Mouse (Mus musculus) Muller cell, postnatal 12 days (primary cell): ENCODE measurements around the gene Ffar2.
A peak's percentile ranks its signal among the peaks of the same experiment; 100 is the strongest.
"Not testable (repeated sequence)": the region's sequence is repeated elsewhere in the genome, so short reads cannot be mapped to it uniquely, and the experiment has no call there.

Experiments used
- DNase-seq: peaks from one replicate; pipeline ENCODE4 v3.0.0-alpha.2; 2015; ENCODE audit errors: inconsistent ontology term

Gene Ffar2

DNA sequence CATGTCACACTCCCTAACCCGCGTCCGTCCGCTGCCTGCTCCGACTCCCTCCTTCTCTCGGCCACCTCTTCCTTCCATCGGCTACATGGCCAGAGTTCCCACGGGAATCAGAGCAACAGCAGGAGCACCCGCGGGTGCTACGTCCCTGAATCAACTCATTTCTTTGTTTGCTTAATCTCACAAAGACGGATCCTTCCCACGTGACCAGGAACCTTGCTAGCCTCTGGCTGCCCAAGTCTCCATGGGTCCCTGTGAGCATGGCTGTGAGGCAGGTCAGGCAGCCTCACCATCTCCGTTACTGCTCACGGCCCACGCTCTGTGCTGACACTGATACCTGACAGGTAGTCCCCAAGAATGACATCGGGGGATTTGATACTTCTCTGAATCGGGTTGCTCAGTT, at the start of gene Ffar2:
TSS of gene Ffar2 (minus strand) at position 101 of the 400 bp plus-strand sequence.
- no peak for DNase-seq

DNA sequence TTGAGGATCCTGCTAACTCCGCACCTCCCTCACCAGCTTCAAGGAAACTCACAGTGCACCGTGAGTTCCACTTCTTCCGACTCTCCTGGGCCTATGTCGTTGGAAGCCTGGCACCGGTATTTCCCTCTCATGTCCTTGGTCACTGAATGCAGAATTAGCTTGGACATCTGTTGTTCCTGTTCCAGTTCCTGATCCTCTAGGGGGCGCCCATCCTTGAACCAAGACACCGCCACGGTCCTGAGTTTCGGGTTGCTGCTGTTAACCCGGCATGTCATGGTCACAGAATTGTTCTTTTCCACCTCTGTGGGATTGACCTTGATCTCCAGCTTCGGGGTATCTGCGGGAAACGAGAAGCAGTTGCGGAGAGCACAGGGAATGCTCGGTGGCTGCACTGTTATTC, 49.5 kb upstream of the Ffar2 start:
- peak; percentile 19 for DNase-seq

DNA sequence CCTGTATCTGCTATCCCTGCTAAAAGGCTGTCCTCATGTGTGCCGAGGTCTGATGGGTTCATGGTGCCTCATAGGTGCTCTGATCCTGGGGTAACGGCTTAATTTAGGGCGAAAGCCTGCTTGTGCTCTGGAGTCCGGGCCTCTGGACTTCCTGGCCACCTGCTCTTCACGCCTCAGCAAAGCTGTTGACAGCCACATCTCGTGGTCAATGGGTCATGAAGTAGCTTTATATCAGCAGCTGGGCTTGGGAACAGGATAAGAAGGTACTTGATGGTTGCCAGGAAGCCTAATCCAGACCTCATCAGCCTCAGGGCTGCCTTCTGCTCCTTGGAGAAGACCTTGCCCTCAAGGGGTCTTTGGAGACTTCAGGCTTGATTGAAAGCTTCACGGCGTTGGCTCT, 39.8 kb upstream of the Ffar2 start:
- no peak for DNase-seq

DNA sequence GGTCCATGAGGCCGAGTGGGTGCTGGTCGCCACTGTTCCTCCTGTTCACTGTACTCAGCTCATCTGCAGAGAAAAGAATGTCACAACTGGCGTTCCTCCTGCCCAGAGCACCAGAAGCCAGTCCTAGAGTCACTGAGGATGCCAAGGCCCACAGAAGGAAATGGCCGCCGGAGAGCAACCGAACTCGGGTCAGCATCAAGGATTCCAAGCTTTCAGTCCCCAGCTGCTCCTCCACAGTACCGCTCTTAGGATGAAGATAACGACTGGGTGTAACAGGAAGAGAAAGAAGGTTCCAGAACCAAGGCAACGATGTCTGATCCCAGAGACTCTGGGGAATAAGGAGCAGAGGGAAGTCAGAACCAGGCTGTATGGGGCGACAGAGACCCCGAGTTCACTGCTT, 37.9 kb upstream of the Ffar2 start, which contains the start of gene Ffar1:
TSS of gene Ffar1 (minus strand) at position 101 of the 400 bp plus-strand sequence.
- DNase-seq: no peak

DNA sequence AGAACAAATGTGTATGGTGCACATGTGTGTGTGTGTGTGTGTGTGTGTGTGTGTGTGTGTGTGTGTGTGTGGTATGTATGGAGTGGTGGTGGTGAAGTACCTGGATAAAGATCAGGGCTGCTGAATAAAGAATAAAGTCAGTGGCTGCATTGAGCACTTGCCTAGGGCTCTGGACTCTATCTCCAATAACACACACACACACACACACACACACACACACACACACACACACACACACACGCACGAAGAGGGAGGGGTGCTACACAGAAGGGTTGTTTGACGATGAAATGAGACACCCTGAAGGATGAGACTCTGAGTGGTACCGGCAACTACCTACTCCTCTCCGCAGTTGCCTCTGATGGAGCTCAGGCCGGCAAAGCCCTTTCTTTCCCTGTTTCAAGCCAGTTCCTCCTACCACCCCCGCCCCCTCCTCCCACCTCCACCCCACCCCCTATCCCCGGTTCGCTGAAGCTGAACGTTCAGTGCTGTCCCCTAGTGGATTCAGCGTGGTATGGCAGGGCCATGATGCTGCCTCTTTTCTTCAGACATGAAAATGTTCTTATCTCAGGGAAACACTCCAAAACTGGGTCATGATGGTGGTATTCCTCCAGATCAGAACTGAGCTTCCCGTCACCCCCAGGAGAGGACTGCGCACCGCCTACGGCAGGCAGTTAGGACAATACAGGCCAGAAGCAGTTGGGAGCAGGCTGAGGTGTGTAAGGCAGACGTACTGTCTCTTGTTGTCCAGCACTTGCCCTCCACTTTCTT, 36.2 kb upstream of the Ffar2 start:
- DNase-seq: peak; percentile 64

DNA sequence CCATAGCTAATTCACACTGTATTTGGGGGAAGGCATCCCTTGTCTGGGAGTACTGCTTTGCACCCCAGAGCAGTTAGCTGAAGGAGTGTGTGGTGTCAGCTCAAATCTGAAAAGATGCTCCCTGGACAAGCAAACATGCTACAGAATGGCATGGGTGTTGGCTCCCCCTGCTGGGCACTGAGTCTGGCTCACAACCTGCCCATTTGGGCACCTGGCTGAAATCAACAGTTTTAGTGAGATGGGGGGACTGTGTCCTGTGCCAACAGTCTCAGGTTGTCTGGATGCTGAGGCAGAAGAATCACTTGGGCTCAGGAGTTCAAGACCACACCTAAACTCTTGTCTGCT, 35.7 kb upstream of the Ffar2 start:
- DNase-seq: peak; percentile 63

DNA sequence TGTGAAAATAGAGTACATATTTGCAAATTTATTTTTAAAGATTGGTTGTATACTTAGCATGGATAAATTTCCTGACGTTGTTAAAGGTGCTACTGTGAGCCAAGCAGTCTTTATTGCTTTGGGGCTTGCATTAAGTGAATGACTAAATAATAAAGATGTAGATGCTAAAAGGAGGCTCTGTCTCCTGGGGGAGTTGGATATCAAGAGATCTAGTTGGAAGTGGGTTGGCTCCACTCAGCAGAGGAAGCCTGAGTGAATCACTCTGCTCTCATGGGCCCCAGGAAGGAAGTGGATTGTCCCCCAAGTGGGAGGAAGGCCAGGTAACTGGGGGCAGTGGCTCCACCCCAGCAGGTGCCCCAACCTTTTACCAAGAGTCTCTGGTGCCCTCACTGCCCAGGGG, 34.2 kb upstream of the Ffar2 start:
- DNase-seq: no peak

DNA sequence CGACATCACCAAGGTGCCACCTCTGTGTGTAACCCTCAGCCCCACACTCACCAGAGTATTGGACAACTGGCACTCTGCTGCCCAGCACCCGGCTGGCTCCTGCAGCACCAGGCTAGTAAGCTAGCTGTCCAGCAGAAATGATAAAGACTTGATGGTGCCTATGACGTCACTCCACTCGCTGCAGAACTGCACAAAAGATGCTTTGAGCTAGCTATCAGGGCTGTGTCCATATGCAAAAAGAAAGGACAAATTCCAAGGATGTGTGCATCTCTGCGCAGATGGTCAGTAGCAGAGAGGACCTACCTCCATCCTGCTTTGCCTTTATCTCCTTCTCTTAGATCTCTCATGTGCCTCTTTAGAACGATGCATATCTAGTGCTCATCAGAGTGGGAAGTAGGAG, 32.5 kb upstream of the Ffar2 start, which contains the start of gene Ffar3:
TSS of gene Ffar3 (minus strand) at position 101 of the 400 bp plus-strand sequence.
- DNase-seq: no peak

DNA sequence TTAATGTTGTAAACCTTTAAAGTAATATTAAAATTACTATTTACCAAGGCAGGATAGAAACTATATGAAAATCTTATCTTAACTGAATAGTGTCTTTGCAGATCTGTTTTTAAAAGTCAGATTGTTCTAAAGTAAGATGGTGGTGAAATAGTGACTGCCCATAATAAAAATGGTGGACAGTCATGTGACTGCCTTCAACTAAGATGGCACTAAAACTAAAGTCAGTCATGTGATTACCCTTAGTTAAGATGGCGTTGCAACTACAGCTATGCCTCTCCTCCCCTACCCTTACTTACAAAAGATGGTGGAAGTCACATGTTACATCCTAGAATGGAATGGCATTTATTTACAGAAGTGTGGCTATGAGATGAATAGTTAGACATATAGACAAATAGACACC, 27.8 kb upstream of the Ffar2 start:
- no peak for DNase-seq

DNA sequence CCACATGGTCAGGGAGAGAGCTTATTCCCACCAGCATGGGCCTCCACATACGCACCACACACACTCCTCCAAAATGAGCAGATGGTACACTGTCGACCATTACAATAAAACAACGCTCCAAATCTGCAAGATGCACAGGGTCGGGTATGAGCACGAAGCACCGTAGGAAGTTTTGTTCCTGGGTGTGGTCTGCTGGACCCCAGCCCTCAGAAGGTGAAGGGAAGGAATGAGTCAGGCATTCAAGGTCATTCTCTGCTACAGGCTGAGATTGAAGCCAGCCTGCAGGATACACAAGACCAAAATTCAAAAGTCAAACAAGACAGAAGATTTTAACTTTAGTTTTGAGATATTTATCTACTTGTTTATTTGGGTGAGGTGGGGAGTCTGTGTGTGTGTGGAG, 24.4 kb upstream of the Ffar2 start:
- no peak for DNase-seq

DNA sequence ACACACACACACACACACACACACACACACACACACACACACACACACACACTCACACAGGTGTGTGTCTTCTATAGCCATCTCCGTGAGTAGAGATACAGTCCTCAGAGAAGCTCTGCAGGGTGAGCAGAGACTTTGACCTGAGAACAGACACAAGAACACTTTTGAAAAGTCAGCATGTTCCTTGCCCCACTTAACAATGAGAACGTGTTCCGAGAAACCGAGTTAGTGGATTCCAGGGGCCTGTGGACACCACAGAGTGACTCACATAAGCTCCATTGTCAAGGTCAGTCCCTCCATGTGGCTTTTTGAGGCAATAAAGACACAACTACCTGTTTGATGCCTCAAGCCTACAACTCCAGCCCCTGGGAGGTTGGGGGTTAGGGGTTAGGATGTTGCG, 23.8 kb upstream of the Ffar2 start:
- no peak for DNase-seq

DNA sequence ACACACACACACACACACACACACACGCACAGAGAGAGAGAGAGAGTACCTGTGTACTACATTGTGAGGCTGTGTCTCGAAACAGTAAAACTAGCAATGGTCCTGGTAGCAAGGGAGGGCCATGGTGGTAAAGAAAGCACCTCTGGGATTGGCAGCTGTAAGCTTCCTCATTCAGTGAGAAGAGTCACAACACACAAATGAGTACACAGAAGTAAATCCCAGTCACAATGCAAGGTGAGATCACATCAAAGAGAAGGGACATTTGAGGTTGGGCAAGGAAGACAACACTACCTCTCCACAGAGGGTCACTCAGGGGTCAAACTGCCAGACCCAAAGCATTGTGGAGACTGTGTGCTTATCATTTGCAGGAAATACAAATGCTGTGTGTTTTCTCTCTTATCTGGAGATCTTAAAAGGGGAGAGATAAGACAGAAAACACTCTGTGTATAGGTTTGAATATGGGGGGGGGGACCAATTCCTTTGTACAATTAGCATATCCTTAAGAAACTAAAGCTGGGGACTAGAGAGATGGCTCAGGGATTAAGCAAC, 23.0 kb upstream of the Ffar2 start:
- DNase-seq: no peak

DNA sequence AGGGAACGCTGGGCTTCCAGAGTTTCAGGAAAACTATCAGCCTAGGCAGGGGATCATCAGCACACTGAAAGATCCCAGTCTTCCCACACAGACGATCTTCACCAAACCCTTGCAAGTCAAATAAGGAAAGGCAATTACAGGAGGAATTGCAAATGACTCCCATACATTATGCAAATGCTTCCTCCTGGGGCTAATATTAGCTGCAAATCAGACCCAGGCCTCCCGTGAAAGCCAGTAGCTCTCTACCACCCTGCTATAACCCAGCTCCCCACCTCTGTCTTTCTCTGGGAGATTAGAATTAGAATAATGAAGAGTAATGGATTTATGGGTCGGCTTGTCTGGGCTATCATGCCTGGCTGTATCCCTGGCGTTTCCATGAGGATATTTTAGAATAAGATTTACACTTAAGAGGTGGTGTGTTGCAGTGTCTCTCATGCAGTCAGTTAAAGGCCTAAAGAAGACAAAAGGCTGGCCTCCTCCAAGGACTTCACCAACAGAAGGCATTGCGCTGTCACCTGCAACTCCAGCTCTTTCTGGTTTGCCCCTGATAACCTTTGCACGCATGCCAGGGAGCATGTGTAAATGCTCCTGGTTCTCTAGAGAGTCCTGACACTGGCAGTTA, 21.2 kb upstream of the Ffar2 start:
- no peak for DNase-seq

DNA sequence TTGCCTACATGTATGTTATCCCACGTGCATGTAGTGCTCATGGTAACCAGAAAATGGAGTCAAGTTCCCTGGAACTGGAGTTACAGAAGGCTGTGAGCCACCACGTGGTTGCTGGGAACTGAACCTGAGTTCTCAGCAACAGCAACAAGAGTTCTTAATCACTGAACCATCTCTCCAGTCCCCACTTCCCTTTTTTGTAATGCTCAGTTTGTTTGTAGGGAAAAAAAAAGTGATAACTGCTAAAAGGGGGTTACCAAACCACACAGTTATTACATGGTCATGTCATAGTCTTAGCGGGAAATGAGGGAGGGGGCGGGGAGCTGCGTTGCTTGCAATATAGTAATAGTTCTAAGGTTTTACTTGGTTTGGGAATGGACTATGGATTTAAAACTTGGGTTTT, 18.5 kb upstream of the Ffar2 start:
- no peak for DNase-seq

DNA sequence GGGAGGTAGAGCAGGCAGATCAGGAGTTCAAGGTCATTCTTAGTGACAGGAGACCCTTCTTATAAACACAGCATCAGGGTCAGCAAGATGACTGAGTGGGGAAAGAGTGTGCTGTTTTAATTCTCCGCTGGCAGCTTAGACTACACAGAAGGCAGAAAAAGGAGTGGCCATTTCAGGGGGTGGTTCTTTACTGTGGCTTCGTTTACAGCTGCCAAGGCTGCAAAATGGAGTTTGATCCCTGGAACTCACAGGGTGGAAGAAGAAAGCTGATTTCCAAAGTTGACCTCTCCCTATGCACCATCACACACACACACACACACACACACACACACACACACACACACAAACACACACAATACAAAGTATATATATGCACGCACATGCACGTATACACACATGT, 17.8 kb upstream of the Ffar2 start:
- DNase-seq: no peak

DNA sequence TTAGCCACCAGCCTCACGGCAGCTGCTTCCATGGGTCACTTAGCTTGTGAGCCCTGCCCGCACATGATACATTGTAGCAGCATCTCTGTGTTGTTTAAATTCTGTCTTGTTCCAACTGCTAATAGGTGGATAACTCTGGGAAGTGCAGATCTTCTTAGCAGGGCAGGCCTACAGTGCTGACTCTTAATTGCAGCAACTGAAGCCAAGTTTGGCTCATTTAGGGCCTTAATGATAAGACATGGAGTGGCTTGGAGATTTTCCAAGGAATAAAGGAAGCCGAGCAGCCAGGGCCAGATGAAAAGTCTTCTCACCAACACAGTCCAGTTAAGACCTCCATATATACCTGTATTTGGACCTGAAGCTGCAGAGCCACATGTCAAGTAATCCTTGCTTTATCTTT, 16.7 kb upstream of the Ffar2 start:
- no peak for DNase-seq

DNA sequence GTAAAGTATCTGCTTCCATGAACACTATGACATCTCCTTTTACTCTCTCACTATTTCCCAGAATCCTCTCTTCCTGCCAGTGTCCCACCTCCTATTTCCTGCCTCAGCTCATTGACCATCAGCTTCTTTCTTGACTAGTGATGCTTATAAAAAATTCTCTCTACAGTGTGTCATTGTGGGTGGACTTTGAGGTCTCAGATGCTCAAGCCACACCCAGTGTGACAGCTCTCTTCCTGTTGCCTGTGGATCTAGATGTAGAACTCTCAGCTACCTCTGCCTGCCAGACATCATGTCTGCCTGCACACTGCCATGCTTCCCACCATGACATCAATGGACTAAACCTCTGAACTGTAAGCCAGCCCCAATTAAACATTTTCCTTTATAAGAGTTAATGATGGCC, 13.7 kb upstream of the Ffar2 start:
- no peak for DNase-seq

DNA sequence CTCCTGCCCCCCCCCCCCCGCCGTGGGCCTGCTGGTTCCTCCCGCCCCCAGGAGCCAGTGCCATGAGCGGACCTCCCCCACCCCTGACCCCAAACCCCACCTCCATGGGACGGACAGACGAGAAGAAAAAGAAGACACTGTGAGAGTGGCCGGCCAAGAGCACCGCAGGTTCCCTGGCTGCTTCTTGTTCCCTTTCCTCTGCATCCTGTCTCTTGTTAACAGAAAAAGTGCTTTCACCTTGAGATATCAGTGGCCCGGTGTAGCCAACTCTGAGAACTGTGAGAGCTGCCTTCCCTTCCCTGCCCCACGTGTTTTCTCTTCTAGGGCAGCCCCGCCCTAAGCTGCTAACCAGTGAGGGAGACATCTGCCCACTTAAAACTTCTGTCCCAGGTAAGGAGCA, 9.1 kb upstream of the Ffar2 start:
- DNase-seq: not testable (repeated sequence)

DNA sequence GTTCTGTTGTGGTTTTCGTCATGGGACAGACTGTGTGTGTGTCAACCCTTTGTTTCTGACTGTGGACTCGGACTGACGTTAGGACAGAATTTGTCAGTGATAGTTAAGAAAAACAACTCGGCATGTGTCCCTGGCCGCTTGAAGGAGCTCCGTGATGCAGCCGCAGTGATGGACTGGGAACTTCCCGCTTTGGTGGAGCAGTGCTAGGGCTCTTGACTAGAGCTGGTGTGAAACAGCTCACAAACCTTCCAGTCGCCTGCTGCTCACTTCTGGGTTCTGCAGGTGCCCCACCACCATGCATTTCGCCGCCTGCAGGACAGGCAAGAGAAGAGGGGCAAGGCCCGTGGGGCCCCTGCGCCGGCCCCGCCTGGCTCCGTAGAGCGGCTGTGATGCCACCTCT, 8.7 kb upstream of the Ffar2 start:
- DNase-seq: no peak

DNA sequence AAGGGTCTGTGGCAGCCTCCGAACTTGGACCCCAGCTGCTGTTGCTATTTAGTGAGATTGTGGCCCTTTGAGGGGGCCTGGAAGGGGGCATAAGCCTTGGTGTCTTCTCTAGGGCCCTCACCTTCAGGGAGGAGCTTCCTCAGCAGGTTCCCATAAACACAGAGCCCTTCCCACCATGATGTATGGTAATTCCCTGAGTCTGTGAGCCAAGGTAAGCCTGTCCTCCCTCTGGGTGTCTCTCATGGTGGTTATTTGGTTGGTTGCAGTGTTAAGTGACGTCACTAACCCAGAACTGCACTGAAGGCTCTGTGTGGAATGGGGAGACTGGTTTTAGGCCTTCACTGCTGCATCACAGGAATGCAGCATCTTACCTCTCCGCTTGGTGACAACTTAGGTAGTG, 5.9 kb upstream of the Ffar2 start:
- DNase-seq: no peak

DNA sequence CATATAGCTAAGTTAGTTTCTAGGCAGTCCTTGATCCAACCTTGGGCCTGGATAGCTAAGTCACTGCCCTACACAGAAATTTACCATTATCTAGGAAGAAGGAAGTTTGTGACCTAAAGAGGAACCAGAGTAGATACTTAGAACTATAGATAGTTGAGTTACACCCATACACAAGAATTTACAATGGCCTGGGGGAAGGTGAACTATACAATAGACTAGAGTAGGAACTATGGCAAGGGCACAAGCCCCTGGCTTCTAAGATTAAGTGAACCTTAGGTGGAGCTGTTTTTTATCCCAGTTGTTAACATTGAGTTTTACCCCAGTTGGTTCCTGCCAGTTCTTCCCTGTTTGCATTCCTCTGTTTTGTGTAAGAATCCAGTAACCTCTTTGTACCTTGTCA, 5.3 kb upstream of the Ffar2 start:
- DNase-seq: not testable (repeated sequence)

DNA sequence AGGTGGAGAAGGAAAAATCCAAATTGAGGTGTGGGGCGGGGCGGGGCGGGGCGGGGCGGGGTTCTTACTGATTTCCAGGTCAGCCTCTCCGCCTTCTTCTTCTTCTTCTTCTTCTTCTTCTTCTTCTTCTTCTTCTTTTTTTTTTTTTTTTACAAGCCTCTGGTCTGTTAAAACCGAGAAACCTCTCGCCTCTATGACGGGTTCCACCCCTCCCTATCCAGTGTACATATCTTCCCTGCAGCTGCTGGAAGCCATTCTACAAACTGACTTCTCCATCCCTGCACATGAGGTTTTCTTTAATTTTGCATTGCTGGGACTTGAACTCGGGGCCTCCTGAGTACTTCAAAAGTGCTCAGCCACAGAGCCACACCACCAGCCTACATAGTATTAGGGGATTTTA, 3.1 kb upstream of the Ffar2 start:
- DNase-seq: no peak

DNA sequence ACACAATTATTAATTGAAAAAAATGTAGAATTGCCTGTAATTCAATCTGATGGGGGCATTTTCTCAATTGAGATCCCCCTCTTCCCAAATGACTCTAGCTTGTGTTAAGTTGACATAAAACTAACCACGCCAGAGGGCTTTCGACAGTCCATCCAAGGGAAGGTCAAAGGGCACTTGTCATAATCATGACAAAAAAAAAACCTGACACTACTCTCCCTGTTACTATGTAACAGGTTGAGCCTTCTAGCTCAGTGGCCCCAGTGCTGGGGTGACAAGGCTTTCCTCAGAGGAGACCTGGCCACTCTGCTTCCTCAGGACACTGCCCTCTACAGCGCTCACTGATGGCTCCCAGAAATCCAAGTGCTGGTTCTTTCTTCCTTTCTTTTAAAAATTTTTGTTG, 731 bp upstream of the Ffar2 start:
- no peak for DNase-seq
